Mouse (Mus musculus) liver (tissue): ENCODE measurements around the gene Sept4.

Source experiments
- DNase-seq: peaks from one replicate; pipeline ENCODE4 v3.0.0-alpha.2; 2020; ENCODE audit warnings: mixed read lengths

Sept4 gene

GRCm38 (mm10) chr11:87568255-87568953 lies at the start of gene Sept4:
Sept4 (plus strand) TSS chr11:87568903.
- no peak for DNase-seq

DNA sequence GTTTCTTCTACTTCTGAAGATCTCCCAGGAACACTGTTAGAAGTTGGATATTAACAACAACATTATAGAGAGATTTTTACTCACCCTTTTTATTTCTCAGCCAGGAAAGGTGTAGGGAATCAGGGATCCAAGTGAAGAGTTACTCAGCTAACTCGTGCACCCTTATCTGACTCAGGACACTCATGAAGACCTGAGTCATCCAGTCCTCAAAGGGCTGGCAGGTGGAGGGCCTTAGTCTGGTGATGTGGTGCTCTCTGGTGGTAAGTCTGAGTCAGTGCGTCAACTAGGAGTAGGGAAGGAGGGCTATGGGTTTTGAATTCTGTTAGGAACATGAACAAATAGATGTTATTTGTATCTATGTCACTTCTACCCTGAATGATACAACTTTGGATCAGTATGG lies 49.4 kb upstream of the Sept4 start:
- peak; percentile 70 for DNase-seq

DNA sequence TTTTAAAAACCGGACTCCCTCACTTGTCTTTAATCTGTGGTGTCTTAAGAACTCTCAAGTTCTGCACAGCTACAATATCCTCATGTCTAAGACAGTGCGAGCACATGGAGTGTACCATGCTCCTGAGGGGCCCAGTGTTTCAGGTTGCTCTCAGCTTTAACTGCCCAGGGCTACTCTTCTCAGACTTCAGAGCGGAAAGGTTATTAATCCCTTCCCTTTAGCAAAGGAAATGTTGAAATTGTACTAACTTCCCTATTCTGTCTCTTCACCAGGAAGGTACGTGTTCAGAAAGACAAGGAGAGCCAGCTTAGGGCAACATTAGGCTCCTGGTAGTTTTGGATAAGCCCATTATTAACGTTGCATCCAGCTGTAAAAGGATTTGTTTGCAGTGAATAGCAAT lies 45.2 kb upstream of the Sept4 start:
- DNase-seq: no peak

GRCm38 (mm10) chr11:87523967-87524366 lies 44.7 kb upstream of the Sept4 start:
- DNase-seq: no peak

GRCm38 (mm10) chr11:87524780-87525179 lies 43.9 kb upstream of the Sept4 start:
- no peak for DNase-seq

DNA sequence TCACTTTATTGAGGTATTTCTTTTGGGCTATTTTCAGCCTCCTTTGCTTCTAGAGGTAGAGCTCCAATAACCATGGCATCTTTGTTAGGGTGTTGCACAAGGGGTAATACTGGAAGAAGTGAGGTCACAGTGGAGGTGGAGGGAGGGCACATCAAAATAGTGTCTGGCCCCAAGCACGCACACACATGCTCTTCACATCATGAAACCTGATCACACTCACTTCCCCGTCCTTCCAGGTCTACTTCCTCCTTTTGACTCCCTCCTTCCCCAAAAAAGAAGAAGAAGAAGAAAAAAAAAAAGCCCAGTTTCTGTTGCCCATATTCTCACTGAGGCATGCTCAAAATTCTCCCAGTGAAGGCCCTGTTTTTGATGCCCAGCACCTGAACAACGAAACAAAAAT lies 41.3 kb upstream of the Sept4 start:
- no peak for DNase-seq

DNA sequence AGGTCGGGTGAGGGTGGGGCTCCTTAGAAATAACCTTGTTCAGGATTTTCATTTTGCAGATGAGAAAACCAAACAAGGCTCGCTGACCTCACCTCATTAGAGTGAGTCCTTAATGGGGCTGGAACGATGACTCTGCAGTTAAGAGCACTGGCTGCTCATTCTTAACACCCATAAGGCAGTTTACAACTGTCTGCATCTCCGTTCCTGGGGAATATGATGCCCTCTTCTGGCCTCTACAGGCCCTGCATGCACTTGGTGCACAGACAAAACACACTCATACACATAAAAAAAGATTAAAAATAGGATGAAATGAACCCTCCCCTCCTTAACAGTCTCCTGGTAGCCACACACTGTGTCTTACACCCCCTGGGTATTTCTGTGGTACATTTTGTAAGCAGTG lies 40.7 kb upstream of the Sept4 start:
- no peak for DNase-seq

DNA sequence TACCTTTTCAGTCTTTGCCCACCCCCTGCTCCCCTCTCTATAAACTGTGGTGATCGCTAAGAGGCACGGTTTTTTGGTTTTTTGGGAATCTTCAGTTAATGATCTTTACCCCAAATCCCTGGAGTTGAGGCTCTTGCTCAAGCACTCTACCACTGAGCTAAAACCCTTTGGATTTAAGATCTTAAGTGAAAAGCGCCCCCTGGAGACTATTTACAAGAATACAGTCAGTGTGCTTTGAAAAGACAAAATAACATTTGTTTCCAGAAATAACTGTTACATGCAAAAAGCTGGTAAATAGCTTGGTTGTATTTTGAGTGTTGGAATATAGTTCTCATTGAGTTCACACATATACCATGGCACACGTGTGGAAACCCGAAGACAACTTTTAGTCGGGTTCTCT lies 37.0 kb upstream of the Sept4 start:
- DNase-seq: no peak

DNA sequence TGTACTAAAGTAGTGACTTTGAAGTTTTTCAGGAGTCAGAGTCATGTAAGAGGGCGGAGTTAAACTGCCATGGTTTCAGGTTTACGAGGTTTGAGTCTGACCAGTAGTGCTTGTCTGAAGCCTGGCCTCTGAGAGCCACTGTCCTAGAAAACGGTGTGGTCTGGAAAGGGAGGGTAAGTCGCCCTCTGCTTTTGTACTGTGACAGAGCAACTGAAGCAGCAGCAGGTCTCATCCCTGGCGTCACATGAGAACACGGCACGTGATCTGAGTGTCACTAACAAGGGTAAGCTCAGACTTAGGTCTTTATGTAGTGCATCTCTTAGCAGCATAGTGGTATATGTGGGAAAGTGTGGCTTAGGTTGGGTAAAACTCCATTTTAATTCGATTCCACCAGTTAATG lies 26.4 kb upstream of the Sept4 start:
- DNase-seq: no peak

GRCm38 (mm10) chr11:87542906-87543305 lies 25.8 kb upstream of the Sept4 start:
- DNase-seq: no peak

GRCm38 (mm10) chr11:87553342-87553741 lies 15.4 kb upstream of the Sept4 start:
- DNase-seq: no peak

DNA sequence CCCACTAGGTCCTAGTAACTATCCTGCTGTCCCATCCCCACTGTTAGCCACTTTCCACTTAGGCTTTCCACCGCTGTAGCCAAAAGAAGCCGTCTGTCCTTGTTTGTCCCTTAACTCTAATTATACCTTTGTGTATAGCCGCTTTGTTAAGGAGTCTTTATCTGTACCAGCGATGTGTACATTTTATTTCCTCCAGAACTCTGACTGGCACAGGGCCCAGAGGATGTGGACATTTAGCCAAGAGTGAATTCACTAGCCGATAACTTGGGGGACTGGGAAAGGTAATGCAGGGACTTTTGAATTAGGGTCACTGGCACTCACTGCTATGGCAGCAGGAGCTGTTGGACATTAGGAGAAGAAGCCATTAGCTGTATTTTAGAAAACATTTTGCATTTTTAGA lies 14.3 kb upstream of the Sept4 start:
- no peak for DNase-seq

GRCm38 (mm10) chr11:87555106-87555703 lies 13.5 kb upstream of the Sept4 start:
- DNase-seq: no peak

GRCm38 (mm10) chr11:87561208-87561607 lies 7.5 kb upstream of the Sept4 start:
- DNase-seq: no peak

- DNase-seq: no peak
These were observed 2.2 kb upstream of the Sept4 start, which contains the start of gene Gm11492 for GRCm38 (mm10) chr11:87566501-87566900. Gm11492 (plus strand) TSS chr11:87566653.

- no peak for DNase-seq
These were observed 2.0 kb downstream of the Sept4 start for GRCm38 (mm10) chr11:87570743-87571142.

DNA sequence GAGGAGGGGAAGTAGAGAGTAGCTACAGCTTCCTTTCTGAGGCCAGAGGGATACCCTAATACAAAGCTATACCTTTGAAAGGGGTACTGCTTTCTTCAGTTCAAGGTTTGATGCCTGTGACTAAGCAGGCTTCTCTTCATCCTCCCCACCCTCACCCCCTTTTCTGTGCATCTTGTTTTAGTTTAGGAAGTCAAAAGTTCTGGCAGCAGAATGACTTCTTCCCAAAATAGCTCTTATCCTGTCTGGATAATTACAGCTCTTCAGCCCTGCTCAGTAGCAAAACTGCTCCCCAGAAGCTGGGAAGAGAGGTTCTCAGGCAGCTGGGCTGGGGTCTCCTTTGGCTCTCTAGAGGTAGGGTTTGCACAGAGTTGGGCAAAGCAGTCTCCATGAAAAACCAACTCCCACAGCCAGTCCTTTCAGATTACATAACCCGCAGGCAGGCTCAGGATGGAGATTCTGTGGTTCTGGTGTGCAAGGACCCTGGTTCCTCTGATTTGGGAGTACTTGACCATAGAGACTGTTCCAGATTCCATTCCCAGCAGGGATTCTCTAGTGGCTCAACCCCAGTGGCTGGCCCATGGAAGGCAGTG lies 2.8 kb downstream of the Sept4 start:
- DNase-seq: no peak

GRCm38 (mm10) chr11:87573751-87574150 lies 5.0 kb downstream of the Sept4 start:
- DNase-seq: no peak

DNA sequence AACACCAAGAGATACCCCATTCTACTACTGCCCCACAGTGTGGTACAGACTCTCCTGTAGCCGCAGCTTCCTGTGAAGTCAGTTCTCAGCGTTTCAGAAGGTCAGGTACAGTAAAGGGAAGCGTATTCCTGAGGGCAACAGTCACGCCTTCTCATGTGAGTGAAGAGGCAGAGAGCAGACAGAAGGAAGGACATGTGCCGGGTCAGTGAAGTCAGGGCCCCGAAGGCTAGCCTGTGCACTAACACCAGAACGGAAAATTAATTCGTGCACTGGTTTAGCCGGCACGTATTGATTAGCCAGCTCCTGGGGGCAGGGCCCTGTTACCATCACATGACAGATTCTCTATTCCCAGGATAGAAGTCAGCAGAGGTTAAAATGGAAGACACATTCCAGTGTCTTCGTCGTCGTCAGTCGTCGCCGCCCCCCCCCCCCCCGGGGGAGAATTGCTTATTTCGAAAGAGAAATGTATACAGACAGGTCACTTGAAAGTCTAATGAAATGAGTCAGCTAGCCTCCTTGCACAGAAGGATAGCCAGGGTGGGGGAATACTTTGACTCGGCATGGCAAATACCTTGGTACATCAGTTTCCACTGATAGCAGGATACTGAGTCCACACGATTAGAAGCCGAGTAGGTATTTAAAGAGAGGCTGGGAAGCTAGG lies 5.9 kb downstream of the Sept4 start:
- no peak for DNase-seq

- no peak for DNase-seq
These were observed 9.0 kb downstream of the Sept4 start for GRCm38 (mm10) chr11:87577601-87578248.

- DNase-seq: peak; percentile 86
These were observed 9.7 kb downstream of the Sept4 start for GRCm38 (mm10) chr11:87578249-87578962.

DNA sequence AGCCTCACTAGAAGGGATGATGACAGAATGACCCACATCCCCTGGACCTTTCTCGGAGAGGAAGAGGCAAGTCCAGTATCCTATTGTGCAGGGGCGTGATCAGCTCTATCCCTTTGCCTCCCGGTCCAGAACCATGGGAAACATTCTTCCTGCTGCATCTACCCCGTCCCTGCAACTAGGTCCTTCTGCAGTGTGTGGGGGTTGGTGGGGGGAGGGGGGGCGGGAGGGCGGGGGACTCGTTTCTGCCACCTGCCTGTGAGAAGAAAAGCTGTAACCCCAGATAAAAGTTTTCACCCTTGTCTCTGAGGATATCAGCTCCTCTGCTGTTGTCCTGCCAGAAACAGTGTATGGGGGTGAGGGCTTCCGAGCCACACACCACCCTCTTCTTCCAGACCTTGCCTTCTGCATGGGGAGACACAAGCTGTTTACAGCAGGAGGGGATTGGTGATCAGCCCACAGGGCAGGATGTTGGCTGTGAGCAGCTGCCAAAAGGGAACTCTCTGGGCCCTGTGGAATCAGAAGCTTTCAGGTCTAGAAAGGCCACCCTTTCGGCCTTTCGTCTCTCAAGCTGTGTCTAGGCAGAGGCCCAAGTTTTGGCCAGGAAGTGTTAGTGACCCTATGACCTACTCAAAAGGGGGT lies 10.4 kb downstream of the Sept4 start:
- peak; percentile 29 for DNase-seq
